ENCODE assay signal across 9 mouse cellular contexts in genomic region chr1:134093771-134094526, GRCm38 (mm10). TPM values are rescaled to one million over a fixed set of nuclear protein-coding genes. Genes with fewer than 3 reads are reported as not detected.
DNase-seq lines count a peak whose midpoint lies in the region; ATAC-seq and TF ChIP-seq lines count a peak whose summit lies in the region.
"Had no signal": no experiment of that assay in that cellular context is flagged by ENCODE, and none has a peak within 500 bp of the region (broad histone marks: within the 10 kb centered on the region; RNA-seq: fewer than 3 reads in every experiment).

No protein-coding gene starts in this region.

- peak overlapping the region; percentile 74; the same call in 1 of the 2 replicates for H3K27ac ChIP-seq in kidney, embryonic 14.5 days (ENCODE audit: low read depth, low read length)
- peak overlapping the region; percentile 100 for H3K27ac ChIP-seq in bone marrow macrophage, adult 2 months (ENCODE audit: insufficient read depth, low read depth, low read length)
- H3K27ac ChIP-seq in hindbrain, embryonic 12.5 days, result peak overlapping the region; percentile 84
- peak overlapping the region; percentile 88 for H3K27ac ChIP-seq in lung, embryonic 15.5 days
- peak overlapping the region; percentile 76 for H3K27ac ChIP-seq in olfactory bulb, adult 2 months (ENCODE audit: insufficient read depth, low read depth, low read length)

- no peak for DNase-seq in kidney, postnatal 36 days
- DNase-seq in left cerebral cortex, adult 8-10 months (ENCODE audit: low spot score in 2 of 2), result no peak
- no peak for DNase-seq in layer of hippocampus, adult 8-10 months (ENCODE audit: low spot score in 2 of 2)

- no peaks in the 10 kb centered on the region for H3K27me3 ChIP-seq in kidney, embryonic 14.5 days (ENCODE audit: control insufficient read depth, insufficient read depth, low read length)
- H3K27me3 ChIP-seq in hindbrain, embryonic 12.5 days, result no peaks in the 10 kb centered on the region
- H3K27me3 ChIP-seq in lung, embryonic 15.5 days, result no peaks in the 10 kb centered on the region

- peak overlapping the region; percentile 54; the same call in 1 of the 2 replicates for H3K9ac ChIP-seq in kidney, embryonic 14.5 days (ENCODE audit: low read depth, low read length)
- peak overlapping the region; percentile 68 for H3K9ac ChIP-seq in hindbrain, embryonic 12.5 days
- 0 out of 2 replicates have a peak overlapping the region, but pooled peaks have one; percentile 49 for H3K9ac ChIP-seq in lung, embryonic 15.5 days

- TF ChIP-seq CTCF in bone marrow macrophage, adult 2 months (IDR thresholded peaks at IDR 0.05; ENCODE audit: low read depth, low read length), result no peak
- TF ChIP-seq CTCF in olfactory bulb, adult 2 months (IDR thresholded peaks at IDR 0.05; ENCODE audit: insufficient read depth, low read depth, low read length), result no peak

- 61% methylated on average over 13 of the region's 13 CpGs for WGBS in kidney, embryonic 14.5 days
- 67% methylated on average over 13 of the region's 13 CpGs for WGBS in hindbrain, embryonic 12.5 days
- 58% methylated on average over 13 of the region's 13 CpGs for WGBS in lung, embryonic 15.5 days
- WGBS in olfactory bulb, adult 2 months, result 58% methylated on average over 13 of the region's 13 CpGs

- H3K4me2 ChIP-seq in kidney, embryonic 14.5 days (replicated peaks; ENCODE audit: low read depth, low read length), result peak overlapping the region; percentile 70
- H3K4me2 ChIP-seq in hindbrain, embryonic 12.5 days (replicated peaks), result peak overlapping the region; percentile 77
- peak overlapping the region; percentile 69 for H3K4me2 ChIP-seq in lung, embryonic 15.5 days

- no peak for ATAC-seq in kidney, embryonic 14.5 days (ENCODE audit: low FRiP score, low TSS enrichment)
- no peak for ATAC-seq in hindbrain, embryonic 12.5 days (ENCODE audit: low FRiP score)
- ATAC-seq in lung, embryonic 15.5 days (ENCODE audit: borderline replicate concordance, extremely low read depth, low FRiP score, low TSS enrichment), result no peak

- H3K4me1 ChIP-seq in kidney, embryonic 14.5 days (ENCODE audit: control insufficient read depth, insufficient read depth, low read length), result peaks cover 32% of the 10 kb centered on the region
- H3K4me1 ChIP-seq in bone marrow macrophage, adult 2 months (ENCODE audit: control insufficient read depth, insufficient read depth, low read length), result peaks cover 48% of the 10 kb centered on the region
- peaks cover 67% of the 10 kb centered on the region for H3K4me1 ChIP-seq in hindbrain, embryonic 12.5 days
- peaks cover 68% of the 10 kb centered on the region for H3K4me1 ChIP-seq in lung, embryonic 15.5 days
- peaks cover 56% of the 10 kb centered on the region for H3K4me1 ChIP-seq in olfactory bulb, adult 2 months (ENCODE audit: control insufficient read depth, insufficient read depth, low read length)

- no peak for TF ChIP-seq POLR2A in bone marrow macrophage, adult 2 months (IDR thresholded peaks at IDR 0.05; ENCODE audit: borderline replicate concordance, low read depth, low read length)
- TF ChIP-seq POLR2A in olfactory bulb, adult 2 months (IDR thresholded peaks at IDR 0.05; ENCODE audit: insufficient read depth, low read depth, low read length), result no peak

- no peak overlapping the region for H3K4me3 ChIP-seq in kidney, embryonic 14.5 days (ENCODE audit: low read length)
- H3K4me3 ChIP-seq in bone marrow macrophage, adult 2 months (ENCODE audit: insufficient read depth, low read length), result peak overlapping the region; percentile 64
- no peak overlapping the region for H3K4me3 ChIP-seq in hindbrain, embryonic 12.5 days
- peak overlapping the region; percentile 43; the same call in 1 of the 2 replicates for H3K4me3 ChIP-seq in lung, embryonic 15.5 days
- H3K4me3 ChIP-seq in olfactory bulb, adult 2 months (ENCODE audit: insufficient read depth, low read depth, low read length), result no peak overlapping the region

- no peaks in the 10 kb centered on the region for H3K9me3 ChIP-seq in kidney, embryonic 14.5 days (ENCODE audit: control insufficient read depth, low read length)
- H3K9me3 ChIP-seq in hindbrain, embryonic 12.5 days (replicated peaks), result no peaks in the 10 kb centered on the region
- H3K9me3 ChIP-seq in lung, embryonic 15.5 days, result no peaks in the 10 kb centered on the region

- H3K36me3 ChIP-seq in kidney, embryonic 14.5 days (ENCODE audit: control insufficient read depth, insufficient read depth, low read length), result no peaks in the 10 kb centered on the region
- no peaks in the 10 kb centered on the region for H3K36me3 ChIP-seq in hindbrain, embryonic 12.5 days
- no peaks in the 10 kb centered on the region for H3K36me3 ChIP-seq in lung, embryonic 15.5 days

RNA-seq across cellular contexts. Expression of gene Btg2, which starts 15.0 kb away (rescaled TPM):
- polyA plus RNA-seq in kidney, embryonic 14.5 days (2014; fragmentation: Nextera tagmentation; extraction: Ambion mirVana), result 20.8 and 28.6 TPM in 2 replicates
- 52.4 and 54.4 TPM in 2 replicates for polyA plus RNA-seq in bone marrow macrophage, adult 2 months (2012; ENCODE audit: insufficient read depth, insufficient read length, missing spikeins)
- 90.4 and 105 TPM in 2 replicates for polyA plus RNA-seq in hindbrain, embryonic 12.5 days (2016; fragmentation: Nextera tagmentation; extraction: Ambion mirVana)
- 111 and 115 TPM in 2 replicates for polyA plus RNA-seq in lung, embryonic 15.5 days (2015; fragmentation: Nextera tagmentation; extraction: Ambion mirVana)
- polyA plus RNA-seq in olfactory bulb, adult 2 months (2012; ENCODE audit: insufficient read depth, insufficient read length, low replicate concordance, missing spikeins), result 111 and 168 TPM in 2 replicates
- 10 to 100 TPM; 11.3 to 21.4 (median 12.1) TPM for total RNA-seq in left cerebral cortex, adult 8-10 months (2022)
- total RNA-seq in layer of hippocampus, adult 8-10 months (2022), result 10 to 100 TPM; 14.4 to 18.4 (median 17.3) TPM

RNA-seq across cellular contexts. Expression of gene Chit1, which starts 17.1 kb away (rescaled TPM):
- polyA plus RNA-seq in kidney, embryonic 14.5 days (2014; fragmentation: Nextera tagmentation; extraction: Ambion mirVana), result 0.14 and 0.28 TPM in 2 replicates
- polyA plus RNA-seq in bone marrow macrophage, adult 2 months (2012; ENCODE audit: insufficient read depth, insufficient read length, missing spikeins), result not detected in 2 replicates
- 0.13 TPM in 1 of 2 replicates, not detected in the other for polyA plus RNA-seq in hindbrain, embryonic 12.5 days (2016; fragmentation: Nextera tagmentation; extraction: Ambion mirVana)
- polyA plus RNA-seq in lung, embryonic 15.5 days (2015; fragmentation: Nextera tagmentation; extraction: Ambion mirVana), result 0.19 and 0.35 TPM in 2 replicates
- polyA plus RNA-seq in olfactory bulb, adult 2 months (2012; ENCODE audit: insufficient read depth, insufficient read length, low replicate concordance, missing spikeins), result not detected in 2 replicates
- under 1 TPM in 1 of 4 experiments, not detected in 3; 0.19 TPM for total RNA-seq in left cerebral cortex, adult 8-10 months (2022)
- under 1 TPM in 1 of 4 experiments, not detected in 3; 0.32 TPM for total RNA-seq in layer of hippocampus, adult 8-10 months (2022)
- total RNA-seq: adrenal gland, adult 18-20 months had no signal

RNA-seq across cellular contexts. Expression of gene Fmod, which starts 56.9 kb away (rescaled TPM):
- polyA plus RNA-seq in kidney, embryonic 14.5 days (2014; fragmentation: Nextera tagmentation; extraction: Ambion mirVana), result 1.7 and 4.0 TPM in 2 replicates
- polyA plus RNA-seq in bone marrow macrophage, adult 2 months (2012; ENCODE audit: insufficient read depth, insufficient read length, missing spikeins), result not detected in 2 replicates
- 12.7 and 19.8 TPM in 2 replicates for polyA plus RNA-seq in hindbrain, embryonic 12.5 days (2016; fragmentation: Nextera tagmentation; extraction: Ambion mirVana)
- polyA plus RNA-seq in lung, embryonic 15.5 days (2015; fragmentation: Nextera tagmentation; extraction: Ambion mirVana), result 193 and 195 TPM in 2 replicates
- not detected in 2 replicates for polyA plus RNA-seq in olfactory bulb, adult 2 months (2012; ENCODE audit: insufficient read depth, insufficient read length, low replicate concordance, missing spikeins)
- total RNA-seq in left cerebral cortex, adult 8-10 months (2022), result 10 to 100 TPM; 15.9 to 22.2 (median 20.9) TPM
- 10 to 100 TPM in 3 of 4 experiments, 1 to 10 TPM in 1; 8.4 to 11.4 (median 10.1) TPM for total RNA-seq in layer of hippocampus, adult 8-10 months (2022)

Comparison
In these comparisons a context has a peak if more than half of its experiments do, and no peak if none do; other contexts are left out.
1. H3K4me3 ChIP-seq: peak in bone marrow macrophage, adult 2 months (single experiment) and lung, embryonic 15.5 days (single experiment); none in kidney, embryonic 14.5 days (single experiment), hindbrain, embryonic 12.5 days (single experiment) and olfactory bulb, adult 2 months (single experiment).
2. Peak in every context shown above with its lines, with median percentiles within 50 percentile points of each other: H3K27ac ChIP-seq, H3K4me2 ChIP-seq and H3K9ac ChIP-seq.